Mouse (Mus musculus) limb, embryonic 10.5 days (tissue): ENCODE measurements around the gene Krtap5-2. TPM values are rescaled to one million over a fixed set of nuclear protein-coding genes. Genes with fewer than 3 reads are reported as not detected.

ENCODE experiments used
- polyA plus RNA-seq: library from polyadenylated mRNA; unstranded; fragments of >200 nt; fragmentation: Nextera tagmentation; extraction: Ambion mirVana; gene quantifications from 2 replicates; pipeline ENCODE4 v1.2.1, GENCODE M21; 2016

Gene Krtap5-2
- polyA plus RNA-seq, 1 experiment from 2014 or later: not detected

Other genes starting within 250 kb of the Krtap5-2 start
- 0.43 and 0.64 TPM in 2 replicates for gene Brsk2, start 226.3 kb downstream of the Krtap5-2 start, polyA plus RNA-seq
- 67.8 and 74.4 TPM in 2 replicates for gene Mob2, start 114.9 kb downstream of the Krtap5-2 start, polyA plus RNA-seq
- gene Dusp8, start 80.2 kb downstream of the Krtap5-2 start, polyA plus RNA-seq: 0.26 and 0.34 TPM in 2 replicates
- gene Gm45618, start 55.3 kb downstream of the Krtap5-2 start, polyA plus RNA-seq: not detected in 2 replicates
- not detected in 2 replicates for gene Gm39115, start 40.0 kb downstream of the Krtap5-2 start, polyA plus RNA-seq
- gene Gm45337, start 31.4 kb downstream of the Krtap5-2 start, polyA plus RNA-seq: not detected in 2 replicates
- not detected in 2 replicates for gene Gm29735, start 18.9 kb downstream of the Krtap5-2 start, polyA plus RNA-seq
- not detected in 2 replicates for gene Gm4553, start 10.3 kb downstream of the Krtap5-2 start, polyA plus RNA-seq
- not detected in 2 replicates for gene Gm10153, start 14.4 kb upstream of the Krtap5-2 start, polyA plus RNA-seq
- gene Krtap5-3, start 25.4 kb upstream of the Krtap5-2 start, polyA plus RNA-seq: not detected in 2 replicates
- gene Gm7579, start 35.9 kb upstream of the Krtap5-2 start, polyA plus RNA-seq: not detected in 2 replicates
- not detected in 2 replicates for gene Krtap5-5, start 54.0 kb upstream of the Krtap5-2 start, polyA plus RNA-seq
- not detected in 2 replicates for gene Gm40460, start 65.1 kb upstream of the Krtap5-2 start, polyA plus RNA-seq
- not detected in 2 replicates for gene Gm2431, start 82.3 kb upstream of the Krtap5-2 start, polyA plus RNA-seq
- gene Gm4559, start 98.4 kb upstream of the Krtap5-2 start, polyA plus RNA-seq: not detected in 2 replicates
- gene Krtap5-1, start 121.1 kb upstream of the Krtap5-2 start, polyA plus RNA-seq: not detected in 2 replicates
- gene Krtap5-4, start 127.5 kb upstream of the Krtap5-2 start, polyA plus RNA-seq: not detected in 2 replicates
- gene Ifitm10, start 197.7 kb upstream of the Krtap5-2 start, polyA plus RNA-seq: 0.53 and 0.73 TPM in 2 replicates
- 0.63 and 1.1 TPM in 2 replicates for gene Gm49369, start 206.7 kb upstream of the Krtap5-2 start, polyA plus RNA-seq
- 121 and 132 TPM in 2 replicates for gene Ctsd, start 212.0 kb upstream of the Krtap5-2 start, polyA plus RNA-seq